Mouse (Mus musculus) 3T3-L1 (cell line): ENCODE measurements at regions not wholly inside any gene's neighbourhood (a gene's known extent, or its start where the extent isn't known, plus 50 kb on each side); places are given as distances from the start of the nearest gene placed in this dataset.

Source experiments
- DNase-seq: peaks from one replicate; pipeline ENCODE4 v3.0.0-alpha.2; 2015; ENCODE audit warnings: low read depth, low spot score

- no peak for DNase-seq
Observed at GRCm38 (mm10) chr2:118031662-118032061, 80.0 kb upstream of the Thbs1 start.

- no peak for DNase-seq
Observed at GRCm38 (mm10) chr2:118033377-118033776, 78.3 kb upstream of the Thbs1 start.

- DNase-seq, result no peak
Observed at GRCm38 (mm10) chr2:118034026-118034425, 77.7 kb upstream of the Thbs1 start.

GRCm38 (mm10) chr2:118035333-118035732 is 76.3 kb upstream of the Thbs1 start:
- DNase-seq, result peak; percentile 34

GRCm38 (mm10) chr2:118038859-118039818 is 72.5 kb upstream of the Thbs1 start:
- peak; percentile 99 for DNase-seq

GRCm38 (mm10) chr2:118039819-118040206 is 71.9 kb upstream of the Thbs1 start:
- DNase-seq, result peak; percentile 79

- DNase-seq, result no peak
Observed at GRCm38 (mm10) chr2:118042380-118043055, 69.2 kb upstream of the Thbs1 start.

- peak; percentile 64 for DNase-seq
Observed at GRCm38 (mm10) chr2:118044666-118045065, 67.0 kb upstream of the Thbs1 start.

- peak; percentile 27 for DNase-seq
Observed at GRCm38 (mm10) chr2:118050326-118050725, 61.4 kb upstream of the Thbs1 start.

- no peak for DNase-seq
Observed at GRCm38 (mm10) chr2:118051610-118052009, 60.1 kb upstream of the Thbs1 start.

GRCm38 (mm10) chr2:118053512-118053911 is 58.2 kb upstream of the Thbs1 start:
- DNase-seq, result no peak

- DNase-seq, result peak; percentile 52
Observed at GRCm38 (mm10) chr2:118058654-118059395, 52.9 kb upstream of the Thbs1 start.

GRCm38 (mm10) chr2:118061291-118061690 is 50.4 kb upstream of the Thbs1 start:
- DNase-seq, result no peak
